Comparison of ENCODE assay signal across 15 mouse cellular contexts in genomic region chr1:162410207-162410965, GRCm38 (mm10).
DNase-seq lines count a peak whose midpoint lies in the region; ATAC-seq lines count a peak whose summit lies in the region.
"Had no signal": no experiment of that assay in that cellular context is flagged by ENCODE, and none has a peak within 500 bp of the region (broad histone marks: within the 10 kb centered on the region; RNA-seq: fewer than 3 reads in every experiment).

No protein-coding gene starts in this region.

- no peaks in the 10 kb centered on the region for H3K27me3 ChIP-seq in hindbrain, embryonic 11.5 days (ENCODE audit: control insufficient read depth, insufficient read depth, low read length)
- no peaks in the 10 kb centered on the region for H3K27me3 ChIP-seq in hindbrain, embryonic 10.5 days (ENCODE audit: insufficient read depth, poor library complexity, severe bottlenecking)
- H3K27me3 ChIP-seq in hindbrain, embryonic 13.5 days, result no peaks in the 10 kb centered on the region
- no peaks in the 10 kb centered on the region for H3K27me3 ChIP-seq in midbrain, embryonic 14.5 days (ENCODE audit: control insufficient read depth, insufficient read depth, low read length)
- H3K27me3 ChIP-seq: liver, embryonic 15.5 days had no signal

- no peak for DNase-seq in hindbrain, embryonic 11.5 days (ENCODE audit: low spot score)
- DNase-seq in hindbrain, embryonic 10.5 days (ENCODE audit: low spot score), result no peak
- DNase-seq in brain, adult 2 months (ENCODE audit: low read depth, low spot score), result peak; percentile 71
- DNase-seq in midbrain, embryonic 14.5 days, result peak; percentile 42
- DNase-seq in kidney, postnatal 36 days, result no peak
- DNase-seq in kidney, postnatal 14 days, result no peak
- DNase-seq: adrenal gland, postnatal 36 days; cerebellum, adult 11 months had no signal

- H3K4me3 ChIP-seq in hindbrain, embryonic 11.5 days (ENCODE audit: low read depth, low read length), result no peak overlapping the region
- H3K4me3 ChIP-seq in hindbrain, embryonic 10.5 days, result no peak overlapping the region
- no peak overlapping the region for H3K4me3 ChIP-seq in hindbrain, embryonic 13.5 days
- H3K4me3 ChIP-seq in midbrain, embryonic 14.5 days (replicated peaks; ENCODE audit: low read depth, low read length), result no peak overlapping the region
- H3K4me3 ChIP-seq: limb, embryonic 10.5 days; liver, embryonic 15.5 days; myocyte had no signal

- no peak overlapping the region for H3K27ac ChIP-seq in hindbrain, embryonic 11.5 days (ENCODE audit: low read depth, low read length)
- H3K27ac ChIP-seq in hindbrain, embryonic 10.5 days, result no peak overlapping the region; the same call in 1 of the 2 replicates
- H3K27ac ChIP-seq in hindbrain, embryonic 13.5 days, result peak overlapping the region; percentile 62
- peak overlapping the region; percentile 1; the same call in 1 of the 2 replicates for H3K27ac ChIP-seq in midbrain, embryonic 14.5 days (replicated peaks; ENCODE audit: low read depth, low read length)
- H3K27ac ChIP-seq: kidney, postnatal 0 days; limb, embryonic 10.5 days; liver, embryonic 15.5 days had no signal

- ATAC-seq in hindbrain, embryonic 11.5 days (ENCODE audit: low FRiP score), result peak; percentile 72
- ATAC-seq in hindbrain, embryonic 13.5 days (ENCODE audit: low FRiP score), result peak; percentile 26; the same call in 1 of the 2 replicates
- peak; percentile 43; the same call in 1 of the 2 replicates for ATAC-seq in midbrain, embryonic 14.5 days (ENCODE audit: low FRiP score, low TSS enrichment)
- no peak for ATAC-seq in granulocyte monocyte progenitor cell, adult 5-6 weeks (replicated peaks; ENCODE audit: poor library complexity, severe bottlenecking)

- WGBS in hindbrain, embryonic 11.5 days, result 66% methylated on average over 14 of the region's 14 CpGs
- 70% methylated on average over 14 of the region's 14 CpGs for WGBS in hindbrain, embryonic 10.5 days
- WGBS in hindbrain, embryonic 13.5 days, result 43% methylated on average over 14 of the region's 14 CpGs
- 50% methylated on average over 14 of the region's 14 CpGs for WGBS in midbrain, embryonic 14.5 days

- H3K4me1 ChIP-seq in hindbrain, embryonic 11.5 days (replicated peaks; ENCODE audit: control insufficient read depth, insufficient read depth, low read length), result no peaks in the 10 kb centered on the region
- peaks cover 14% of the 10 kb centered on the region; the same call in 1 of the 2 replicates for H3K4me1 ChIP-seq in hindbrain, embryonic 10.5 days (replicated peaks)
- H3K4me1 ChIP-seq in hindbrain, embryonic 13.5 days (replicated peaks), result peaks cover 25% of the 10 kb centered on the region
- H3K4me1 ChIP-seq in midbrain, embryonic 14.5 days (ENCODE audit: control insufficient read depth, insufficient read depth, low read length), result peaks cover 9% of the 10 kb centered on the region
- H3K4me1 ChIP-seq: liver, embryonic 15.5 days had no signal

- H3K4me2 ChIP-seq in hindbrain, embryonic 11.5 days (replicated peaks; ENCODE audit: low read depth, low read length), result no peak overlapping the region
- H3K4me2 ChIP-seq in hindbrain, embryonic 13.5 days, result no peak overlapping the region
- H3K4me2 ChIP-seq in midbrain, embryonic 14.5 days (ENCODE audit: low read length), result no peak overlapping the region
- H3K4me2 ChIP-seq: heart, embryonic 11.5 days; liver, embryonic 15.5 days had no signal

- H3K9me3 ChIP-seq in hindbrain, embryonic 11.5 days (ENCODE audit: control insufficient read depth, low read length), result no peaks in the 10 kb centered on the region
- H3K9me3 ChIP-seq in hindbrain, embryonic 10.5 days, result no peaks in the 10 kb centered on the region
- H3K9me3 ChIP-seq in hindbrain, embryonic 13.5 days, result no peaks in the 10 kb centered on the region
- H3K9me3 ChIP-seq in midbrain, embryonic 14.5 days (ENCODE audit: control insufficient read depth, low read length), result no peaks in the 10 kb centered on the region
- H3K9me3 ChIP-seq: limb, embryonic 10.5 days; liver, embryonic 15.5 days had no signal

- H3K9ac ChIP-seq in hindbrain, embryonic 11.5 days (ENCODE audit: low read depth, low read length), result no peak overlapping the region
- H3K9ac ChIP-seq in hindbrain, embryonic 13.5 days, result no peak overlapping the region
- no peak overlapping the region for H3K9ac ChIP-seq in midbrain, embryonic 14.5 days (replicated peaks; ENCODE audit: low read length)
- H3K9ac ChIP-seq: liver, embryonic 15.5 days had no signal

- H3K36me3 ChIP-seq in hindbrain, embryonic 11.5 days (ENCODE audit: control insufficient read depth, insufficient read depth, low read length), result no peaks in the 10 kb centered on the region
- H3K36me3 ChIP-seq in hindbrain, embryonic 10.5 days, result no peaks in the 10 kb centered on the region
- no peaks in the 10 kb centered on the region for H3K36me3 ChIP-seq in hindbrain, embryonic 13.5 days
- H3K36me3 ChIP-seq in midbrain, embryonic 14.5 days (ENCODE audit: control insufficient read depth, insufficient read depth, low read length), result no peaks in the 10 kb centered on the region
- H3K36me3 ChIP-seq: limb, embryonic 10.5 days; liver, embryonic 15.5 days had no signal

Comparison
In these comparisons a context has a peak if more than half of its experiments do, and no peak if none do; other contexts are left out.
1. H3K27ac ChIP-seq: peak in hindbrain, embryonic 13.5 days (single experiment) and midbrain, embryonic 14.5 days (single experiment); none in hindbrain, embryonic 11.5 days (single experiment) and hindbrain, embryonic 10.5 days (single experiment).
2. DNase-seq: peak in brain, adult 2 months (single experiment) and midbrain, embryonic 14.5 days (single experiment); none in hindbrain, embryonic 11.5 days (single experiment), hindbrain, embryonic 10.5 days (single experiment), kidney, postnatal 36 days (0 of 2) and kidney, postnatal 14 days (single experiment).